Mouse (Mus musculus): ENCODE data around the gene Cyp2f2. TPM values are rescaled to one million over a fixed set of nuclear protein-coding genes. Genes with fewer than 3 reads are reported as not detected.

Gene Cyp2f2
- polyA plus RNA-seq, 1 experiment = 30.4 TPM

- DNase-seq (ENCODE audit: low spot score) = peak; percentile 86
These were observed 58.9 kb downstream of the Cyp2f2 start, which contains the start of gene Rab4b for GRCm38 (mm10) chr7:27178324-27179216. TSS of gene Rab4b (minus strand) at chr7:27178896.

DNA sequence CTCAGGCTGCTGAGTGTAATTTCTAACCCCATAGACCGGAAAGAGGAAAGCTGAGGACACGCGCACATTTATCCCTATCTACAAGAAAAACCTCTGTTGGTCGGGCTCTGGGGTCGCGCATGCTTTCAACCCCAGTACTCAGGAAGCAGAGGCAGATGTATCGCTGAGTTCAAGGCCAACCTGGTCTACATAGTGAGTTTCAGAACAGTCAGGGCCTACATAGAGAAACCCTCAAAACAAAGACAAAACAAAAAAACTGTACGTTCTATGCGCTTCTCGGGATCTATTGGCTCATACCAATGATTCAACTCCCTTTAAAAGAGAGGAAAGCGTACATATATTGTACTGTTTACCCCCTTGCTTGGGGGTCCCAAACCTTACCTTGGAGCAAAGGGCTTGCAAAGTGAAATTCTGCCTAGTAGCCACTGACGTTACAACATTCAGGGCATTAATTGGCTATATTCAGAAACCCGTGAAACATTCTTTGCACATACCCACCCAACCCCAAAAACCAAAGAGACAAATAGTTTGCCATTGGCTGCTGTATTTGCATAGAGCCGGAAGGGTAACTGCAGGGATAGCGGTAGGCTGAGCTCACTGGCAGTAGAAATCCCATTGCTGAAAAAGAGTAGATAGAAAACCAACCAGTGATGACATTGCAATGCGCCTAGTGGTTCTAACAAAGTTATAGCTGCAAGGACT is 59.7 kb downstream of the Cyp2f2 start:
- DNase-seq (ENCODE audit: low spot score) = no peak

GRCm38 (mm10) chr7:27180036-27180435 is 60.3 kb downstream of the Cyp2f2 start:
- DNase-seq (ENCODE audit: low spot score) = no peak

DNA sequence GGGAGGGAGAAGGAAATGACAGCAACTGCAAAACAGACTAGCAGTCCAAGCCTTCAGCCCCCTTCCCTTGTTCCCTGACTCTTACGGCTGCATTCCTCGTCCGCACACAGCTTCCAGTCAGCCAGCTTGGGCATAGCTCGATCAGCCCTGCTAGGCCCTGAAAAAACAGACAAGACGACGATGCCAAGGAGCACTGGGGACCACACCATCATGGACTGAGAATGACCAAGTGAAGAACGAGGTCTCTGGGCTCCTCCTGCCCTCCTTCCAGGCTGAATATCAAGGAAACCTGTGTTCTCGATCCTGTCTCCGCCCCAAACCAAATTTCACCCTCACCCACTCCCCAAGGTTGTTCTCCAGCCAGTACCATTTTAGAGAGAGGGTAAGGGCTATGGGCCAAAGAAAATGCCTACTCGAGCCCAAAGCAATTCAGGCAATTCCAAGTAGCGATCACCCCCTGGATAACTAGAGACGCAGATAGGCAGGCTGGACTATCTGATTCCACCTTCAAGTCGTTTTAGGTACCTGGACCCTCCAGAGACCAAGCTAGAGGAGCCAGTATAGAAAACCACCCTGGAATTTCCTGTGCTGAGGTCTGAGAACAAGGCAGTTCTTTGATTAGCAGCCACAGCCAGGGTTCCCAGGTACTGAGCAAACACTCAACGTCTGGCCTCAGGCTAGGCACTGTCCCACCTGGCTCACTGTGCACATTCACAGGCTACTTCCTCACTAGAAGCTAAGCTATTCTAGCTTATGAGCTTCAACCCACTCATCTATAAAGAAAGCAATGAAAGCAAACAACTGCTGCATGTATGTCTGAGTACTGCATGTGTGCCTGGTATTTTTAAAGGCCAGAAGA is 61.4 kb downstream of the Cyp2f2 start, which contains the start of the genes Gm21983 and Mia:
Gm21983 (minus strand) TSS at position 250 of the 859 bp plus-strand sequence.
Mia (minus strand) TSS at position 321 of the 859 bp plus-strand sequence.
- DNase-seq (ENCODE audit: low spot score) = no peak

- no peak for DNase-seq (ENCODE audit: low spot score)
These were observed 62.8 kb downstream of the Cyp2f2 start for GRCm38 (mm10) chr7:27182498-27182897.

Other genes starting within 250 kb of the Cyp2f2 start
- not detected in 2 replicates for gene Cyp2a22, start 180.5 kb upstream of the Cyp2f2 start, polyA plus RNA-seq (2012; rRNA removed)
- not detected in 2 replicates for gene Cyp2a12, start 90.8 kb upstream of the Cyp2f2 start, polyA plus RNA-seq (2012; rRNA removed)
- not detected in 2 replicates for gene Cyp2t4, start 33.8 kb downstream of the Cyp2f2 start, polyA plus RNA-seq (2012; rRNA removed)
- 64.2 and 67.5 TPM in 2 replicates for gene Egln2, start 46.9 kb downstream of the Cyp2f2 start, polyA plus RNA-seq (2012; rRNA removed)
- 69.2 and 85.6 TPM in 2 replicates for gene Rab4b, start 59.0 kb downstream of the Cyp2f2 start, polyA plus RNA-seq (2012; rRNA removed)
- not detected in 2 replicates for gene Gm21983, start 61.2 kb downstream of the Cyp2f2 start, polyA plus RNA-seq (2012; rRNA removed)
- gene Mia, start 61.2 kb downstream of the Cyp2f2 start, polyA plus RNA-seq (2012; rRNA removed) = 0.23 and 0.47 TPM in 2 replicates
- 11.1 and 12.0 TPM in 2 replicates for gene BC024978, start 75.9 kb downstream of the Cyp2f2 start, polyA plus RNA-seq (2012; rRNA removed)
- 114 and 140 TPM in 2 replicates for gene Snrpa, start 76.4 kb downstream of the Cyp2f2 start, polyA plus RNA-seq (2012; rRNA removed)
- gene Itpkc, start 108.8 kb downstream of the Cyp2f2 start, polyA plus RNA-seq (2012; rRNA removed) = 9.9 and 11.6 TPM in 2 replicates
- 20.4 and 20.7 TPM in 2 replicates for gene Coq8b, start 113.1 kb downstream of the Cyp2f2 start, polyA plus RNA-seq (2012; rRNA removed)
- 44.1 and 47.3 TPM in 2 replicates for gene Numbl, start 138.5 kb downstream of the Cyp2f2 start, polyA plus RNA-seq (2012; rRNA removed)
- gene Ltbp4, start 217.8 kb downstream of the Cyp2f2 start, polyA plus RNA-seq (2012; rRNA removed) = 176 and 335 TPM in 2 replicates
- 39.4 and 46.5 TPM in 2 replicates for gene Shkbp1, start 236.1 kb downstream of the Cyp2f2 start, polyA plus RNA-seq (2012; rRNA removed)
- gene Gm20479, start 237.5 kb downstream of the Cyp2f2 start, polyA plus RNA-seq (2012; rRNA removed) = 0.43 and 0.67 TPM in 2 replicates